Mouse (Mus musculus) lung, adult 2 months (tissue): ENCODE data around the gene 2210010C04Rik.

Experiments used
- CTCF ChIP-seq: fragments of 200-500 bp; IDR thresholded peaks from 2 replicates; pipeline ENCODE4 v1.5.1; 2011; ENCODE audit warnings: mild to moderate bottlenecking, low read length, control low read depth; ENCODE audit not compliant: insufficient read depth
- POLR2A ChIP-seq: fragments of 200-500 bp; IDR thresholded peaks from 2 replicates; pipeline ENCODE4 v1.6.1; 2011; ENCODE audit warnings: low read depth, mild to moderate bottlenecking, control low read depth, low read length, borderline replicate concordance; ENCODE audit errors: extremely low read depth

- no peak for TF ChIP-seq CTCF
- no peak for TF ChIP-seq POLR2A
Measured at GRCm38 (mm10) chr6:41057653-41058052, 22.3 kb upstream of the 2210010C04Rik start.
